Mouse (Mus musculus) cerebellum, adult 18-20 months (tissue): ENCODE results near the gene Slc25a38.
A peak's percentile ranks its signal among the peaks of the same experiment; 100 is the strongest.
"Not testable (repeated sequence)": the region's sequence is repeated elsewhere in the genome, so short reads cannot be mapped to it uniquely, and the experiment has no call there.

Source experiments
- DNase-seq, 2 experiments: peaks; one replicate each; pipeline ENCODE4 v3.0.0; 2021

Gene Slc25a38

DNA sequence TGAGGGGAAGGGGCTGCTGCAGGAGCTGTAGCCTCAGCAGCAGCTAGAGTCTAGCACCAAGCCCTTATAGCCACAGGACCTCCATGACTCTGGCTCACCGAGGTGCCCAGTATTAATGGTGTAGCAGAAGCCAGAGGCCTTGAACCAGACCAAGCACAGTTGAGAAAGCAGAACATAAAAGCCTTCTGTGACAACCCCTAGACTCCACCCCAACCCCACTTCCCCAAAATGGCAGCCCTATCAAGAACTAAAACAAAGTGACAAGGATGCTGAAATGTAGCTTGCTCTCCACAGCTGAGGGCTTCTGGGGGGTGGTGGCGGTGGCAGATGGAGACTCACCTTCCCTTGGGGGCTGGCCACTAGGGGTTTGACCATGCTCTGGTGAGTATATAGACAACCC lies 9.0 kb upstream of the Slc25a38 start:
- no peak for DNase-seq

DNA sequence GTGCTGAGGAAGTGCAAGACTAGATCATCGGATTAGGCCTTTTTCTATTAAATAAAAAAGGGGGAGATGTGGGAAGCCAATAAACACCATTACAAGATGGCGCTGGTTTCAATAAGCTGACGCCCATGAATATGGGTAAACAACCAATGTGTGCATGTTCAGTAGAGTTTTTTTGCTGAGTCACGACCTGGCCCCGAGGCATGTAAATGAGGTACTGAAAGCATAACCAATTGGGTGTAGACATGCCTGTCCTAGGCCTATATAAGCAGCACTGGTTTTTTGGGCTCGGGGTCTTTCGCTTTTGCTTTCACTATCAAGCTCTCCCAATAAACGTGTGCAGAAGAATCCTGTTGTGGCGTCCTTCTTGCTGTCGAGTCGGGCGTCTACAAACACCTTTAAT lies 1.2 kb upstream of the Slc25a38 start:
- not testable (repeated sequence) for DNase-seq

DNA sequence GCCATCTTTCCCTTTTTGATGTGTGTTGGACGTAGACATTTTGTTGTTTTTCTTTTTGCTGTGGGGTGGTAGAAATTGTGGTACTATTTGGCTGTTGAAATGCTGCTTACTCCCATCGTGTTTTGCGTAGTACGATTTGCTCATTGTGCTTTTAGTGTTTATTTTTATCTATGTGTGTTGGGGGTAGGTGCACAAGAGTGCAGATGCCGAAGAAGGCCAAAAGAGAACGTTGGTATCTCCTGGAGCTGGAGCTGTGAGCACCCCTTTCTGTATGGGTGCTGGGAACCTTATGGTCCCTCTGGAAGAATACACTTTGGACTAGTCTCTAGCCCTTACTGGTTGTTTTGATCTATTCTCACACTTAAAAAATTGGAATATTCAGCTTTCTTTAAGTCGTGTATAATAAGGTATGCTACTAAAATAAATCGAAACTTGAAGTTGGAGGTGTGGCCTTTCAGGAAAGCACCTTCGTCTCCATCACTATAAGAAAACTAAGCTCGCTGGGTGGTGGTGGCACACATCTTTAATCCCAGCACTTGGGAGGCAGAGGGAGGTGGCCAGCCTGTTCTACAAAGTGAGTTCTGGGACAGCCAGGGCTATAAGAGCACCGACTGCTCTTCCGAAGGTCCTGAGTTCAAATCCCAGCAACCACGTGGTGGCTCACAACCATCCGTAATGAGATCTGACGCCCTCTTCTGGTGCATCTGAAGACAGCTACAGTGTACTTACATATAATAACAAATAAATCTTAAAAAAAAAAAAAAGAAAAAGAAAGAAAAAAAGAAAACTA lies 1.2 kb downstream of the Slc25a38 start:
- no peak for DNase-seq

DNA sequence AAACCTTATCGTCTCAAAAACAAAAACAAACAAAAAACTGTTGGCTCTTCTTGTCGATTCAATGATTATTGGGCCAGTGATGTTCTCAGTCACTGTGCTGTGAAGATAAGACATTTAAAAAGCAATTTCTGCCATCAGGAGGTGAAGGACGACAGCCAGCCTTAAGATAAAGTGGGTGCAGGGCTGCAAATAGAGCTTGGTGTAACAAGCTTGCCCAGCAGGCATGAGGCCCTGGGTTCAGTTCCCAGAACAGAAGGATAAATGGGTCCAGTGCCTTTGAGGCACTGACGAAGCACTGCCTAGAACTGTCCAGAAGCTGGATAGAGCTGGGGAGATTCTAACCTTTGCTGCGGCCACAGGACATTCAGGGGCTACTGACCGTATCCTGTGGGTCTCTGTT lies 2.3 kb downstream of the Slc25a38 start:
- DNase-seq, result no peak

DNA sequence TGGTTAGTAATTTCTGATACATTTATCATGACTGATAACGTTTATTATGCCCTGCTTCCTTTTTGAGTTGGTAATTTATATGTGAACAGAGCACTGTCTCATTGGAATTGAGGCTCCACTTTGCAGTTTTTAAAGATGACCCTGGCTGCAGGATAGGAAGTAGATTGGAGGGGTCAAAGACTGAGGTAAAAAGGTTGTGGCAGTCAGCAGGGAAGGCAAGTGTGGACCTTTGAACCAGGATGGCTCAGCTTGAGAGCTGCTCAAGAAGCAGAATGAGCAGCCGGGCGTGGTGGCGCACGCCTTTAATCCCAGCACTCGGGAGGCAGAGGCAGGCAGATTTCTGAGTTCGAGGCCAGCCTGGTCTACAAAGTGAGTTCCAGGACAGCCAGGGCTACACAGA lies 3.3 kb downstream of the Slc25a38 start:
- DNase-seq, result no peak

DNA sequence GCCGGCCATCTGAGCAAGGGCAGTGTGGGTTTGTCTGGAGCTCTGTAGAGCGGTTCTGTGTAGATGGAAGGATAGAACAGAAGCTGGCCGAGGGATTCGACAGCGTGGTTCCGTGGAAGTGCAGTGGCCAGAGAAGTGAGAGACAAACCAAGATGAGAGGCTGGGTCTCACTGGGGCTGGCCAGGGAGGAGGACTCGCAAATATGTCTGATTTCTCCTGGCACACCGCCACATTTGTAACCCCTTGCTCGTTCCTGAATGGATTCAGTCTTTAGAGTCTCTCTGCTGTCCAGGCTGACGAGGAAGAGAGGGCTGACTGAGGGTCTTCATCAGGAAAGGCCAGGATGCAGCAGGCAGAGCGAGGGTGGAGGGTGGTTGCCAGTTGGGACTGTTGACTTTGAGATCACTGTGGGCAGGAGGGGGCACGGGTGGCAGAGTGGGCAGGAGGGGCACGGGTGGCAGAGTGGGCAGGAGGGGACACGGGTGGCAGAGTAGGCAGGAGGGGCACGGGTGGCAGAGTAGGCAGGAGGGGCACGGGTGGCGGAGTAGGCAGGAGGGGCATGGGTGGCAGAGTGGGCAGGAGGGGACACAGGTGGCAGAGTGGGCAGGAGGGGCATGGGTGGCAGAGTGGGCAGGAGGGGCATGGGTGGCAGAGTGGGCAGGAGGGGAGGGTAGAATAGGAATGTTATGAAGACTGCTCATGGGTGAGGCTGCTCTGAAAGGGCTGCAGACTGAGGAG lies 4.0 kb downstream of the Slc25a38 start:
- no peak for DNase-seq

DNA sequence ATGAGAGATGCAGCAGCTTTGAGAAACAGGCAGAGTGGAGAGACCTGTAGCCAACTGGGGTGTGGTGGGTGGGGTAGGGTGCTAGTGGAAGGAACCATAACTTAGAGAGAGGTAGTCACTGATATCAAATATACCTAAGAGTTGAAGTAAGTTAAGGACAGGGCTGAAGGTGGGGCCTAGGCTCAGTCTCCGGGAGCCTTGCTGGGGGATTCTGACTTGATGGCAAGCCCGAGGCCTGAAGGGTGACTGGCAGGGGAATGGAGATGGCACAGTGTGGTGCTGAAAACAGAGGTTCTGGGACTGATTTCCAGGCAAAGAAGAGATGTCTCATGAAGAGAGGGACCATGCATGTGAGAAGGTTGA lies 4.6 kb downstream of the Slc25a38 start:
- no peak for DNase-seq

DNA sequence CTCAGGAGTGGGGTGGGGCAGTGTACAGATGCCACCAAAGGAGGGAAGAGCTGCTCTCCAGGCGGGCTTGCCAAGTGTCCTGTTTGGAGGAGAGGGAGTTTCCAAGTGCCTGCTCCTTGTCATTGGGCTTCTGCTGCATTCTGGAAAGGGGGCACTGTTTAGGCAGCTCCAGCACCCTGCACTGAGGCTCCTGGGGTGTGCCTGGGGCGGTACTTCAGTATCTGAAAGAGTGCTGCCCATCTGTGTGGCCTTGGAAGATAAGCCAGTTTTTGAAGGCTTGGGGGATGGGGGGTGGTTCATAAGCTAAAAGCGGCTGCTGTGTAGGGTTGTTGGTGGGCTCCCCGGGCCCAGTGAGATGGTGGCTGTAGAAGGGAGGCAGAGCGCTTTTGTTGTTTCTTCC lies 5.4 kb downstream of the Slc25a38 start:
- no peak for DNase-seq

DNA sequence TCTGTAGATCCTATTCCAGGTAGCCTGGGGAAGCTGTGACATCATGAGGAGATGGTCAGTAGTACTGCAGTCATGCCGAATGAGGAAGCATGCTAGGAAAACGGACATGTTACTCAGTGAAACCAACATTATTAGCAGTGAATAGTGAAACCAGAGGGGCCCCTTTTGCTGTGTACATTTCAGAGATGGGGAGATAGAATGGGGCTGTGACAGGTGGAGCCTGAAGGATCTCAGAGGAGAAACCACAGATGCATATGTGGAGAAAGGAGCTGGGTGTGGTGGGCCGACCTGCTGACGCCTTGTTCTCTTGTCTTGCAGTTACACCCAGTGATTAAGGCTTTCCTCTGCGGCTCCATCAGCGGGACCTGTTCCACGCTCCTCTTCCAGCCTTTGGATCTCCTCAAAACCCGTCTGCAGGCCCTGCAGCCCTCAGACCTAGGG lies 6.0 kb downstream of the Slc25a38 start:
- no peak for DNase-seq

DNA sequence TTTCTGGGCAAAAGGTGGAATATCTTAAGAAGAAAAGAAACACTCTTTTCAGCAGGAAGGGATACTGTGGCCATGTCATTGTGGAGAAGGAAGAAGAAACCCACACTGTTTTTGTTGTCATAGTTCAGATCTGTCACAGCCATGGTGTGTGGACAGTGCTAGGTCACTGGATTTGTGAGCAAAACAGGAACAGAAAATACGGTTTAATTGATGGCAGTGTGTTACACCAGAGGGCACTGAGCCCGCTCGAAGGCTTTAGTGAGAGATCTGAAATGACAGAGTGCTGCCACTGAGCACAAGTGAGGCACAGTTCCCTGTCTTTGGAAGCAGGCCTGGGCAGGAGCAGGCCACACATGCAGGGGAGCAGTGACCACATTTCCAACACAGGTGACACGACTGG lies 8.0 kb downstream of the Slc25a38 start:
- no peak for DNase-seq

DNA sequence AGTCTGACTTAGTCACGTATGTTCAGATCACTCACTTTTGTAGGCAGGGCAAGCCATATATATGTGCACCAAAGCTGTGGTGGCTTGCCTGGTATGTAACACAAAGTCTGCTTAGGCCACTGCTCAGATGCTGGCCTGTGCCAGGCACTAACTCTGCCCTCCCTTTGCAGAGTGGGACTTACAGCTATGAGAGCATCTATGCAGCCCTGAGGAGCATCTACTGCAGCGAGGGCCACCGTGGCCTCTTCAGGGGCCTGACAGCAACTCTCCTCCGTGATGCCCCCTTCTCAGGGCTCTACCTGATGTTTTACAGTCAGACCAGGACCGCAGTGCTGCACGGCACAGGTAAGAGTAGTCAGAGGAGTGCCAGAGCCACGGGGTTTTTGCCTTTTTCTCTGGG lies 10.3 kb downstream of the Slc25a38 start:
- DNase-seq, result no peak

DNA sequence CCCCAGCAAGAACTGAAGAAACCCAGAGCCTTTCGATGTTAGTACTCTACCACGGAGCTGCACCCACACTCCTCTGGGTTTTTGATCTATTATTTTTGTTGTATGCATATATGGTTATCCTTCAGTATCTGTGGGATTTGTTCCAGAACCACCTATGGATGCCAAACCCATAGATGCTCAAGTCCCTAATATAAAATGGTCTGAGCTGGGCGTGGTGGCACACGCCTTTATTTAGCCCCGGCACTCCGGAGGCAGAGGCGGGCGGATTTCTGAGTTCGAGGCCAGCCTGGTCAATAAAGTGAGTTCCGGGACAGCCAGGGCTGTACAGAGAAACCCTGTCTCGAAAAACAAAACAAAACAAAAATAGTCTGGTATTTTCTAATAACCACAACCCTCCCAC lies 16.7 kb downstream of the Slc25a38 start:
- peak in 1 of 2 experiments; percentile 24 for DNase-seq

DNA sequence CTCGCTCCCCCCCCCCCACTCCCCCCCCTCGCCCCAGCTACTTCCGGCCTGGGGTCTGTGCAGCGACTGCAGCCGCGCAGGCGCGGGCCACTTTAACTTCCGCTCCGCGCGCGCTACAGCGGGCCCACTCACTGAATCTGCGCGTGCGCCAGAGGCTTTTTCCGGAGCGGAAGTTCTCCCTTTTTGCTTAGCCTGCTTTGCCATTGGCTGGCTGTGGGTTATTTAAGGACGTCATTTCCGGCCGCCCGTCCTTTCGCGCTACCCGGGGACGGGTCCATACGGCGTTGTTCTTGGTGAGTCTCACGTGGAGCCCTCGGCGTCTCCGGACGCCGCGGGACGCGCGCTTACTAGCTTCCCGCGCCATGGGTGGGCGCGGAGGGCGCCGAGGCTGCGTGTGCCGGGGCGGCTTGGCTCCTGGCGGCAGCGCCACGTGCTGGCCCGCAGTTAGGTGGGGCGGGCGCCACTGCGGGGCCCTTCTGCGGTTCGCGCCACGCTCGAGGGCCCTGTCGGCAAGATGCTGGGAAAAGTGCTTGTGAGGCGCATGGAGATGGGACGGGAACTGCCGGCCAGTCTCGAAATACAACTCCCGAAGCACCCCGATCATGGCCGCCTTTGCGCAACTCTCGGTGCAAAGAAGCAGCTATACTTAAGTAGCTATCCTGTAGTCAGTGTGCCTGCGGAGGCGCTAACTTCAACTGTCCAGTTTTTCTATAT lies 17.5 kb downstream of the Slc25a38 start, which contains the start of gene Rpsa:
Gene Rpsa (plus strand): TSS at position 152 of the 714 bp plus-strand sequence.
- peak; percentile 97 for DNase-seq

DNA sequence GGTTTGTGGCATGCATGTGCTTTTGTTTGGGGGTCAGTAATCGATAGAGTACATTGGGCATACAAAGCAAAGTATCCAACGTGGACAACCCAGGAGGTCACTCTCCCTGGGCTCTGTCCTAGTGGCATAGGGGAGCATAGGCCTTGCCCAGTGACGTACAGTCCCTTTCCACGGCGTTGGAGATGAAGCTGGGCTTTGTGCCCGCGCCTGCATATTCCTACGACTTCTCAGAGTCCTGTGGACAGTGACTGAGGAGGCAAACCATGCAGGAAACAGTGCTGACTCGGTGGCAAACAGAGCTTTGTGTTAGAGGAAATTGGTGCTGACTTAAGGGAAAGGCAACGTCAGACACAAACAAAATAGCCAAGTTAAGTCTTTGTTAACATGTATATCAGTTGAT lies 19.1 kb downstream of the Slc25a38 start:
- DNase-seq, result no peak

DNA sequence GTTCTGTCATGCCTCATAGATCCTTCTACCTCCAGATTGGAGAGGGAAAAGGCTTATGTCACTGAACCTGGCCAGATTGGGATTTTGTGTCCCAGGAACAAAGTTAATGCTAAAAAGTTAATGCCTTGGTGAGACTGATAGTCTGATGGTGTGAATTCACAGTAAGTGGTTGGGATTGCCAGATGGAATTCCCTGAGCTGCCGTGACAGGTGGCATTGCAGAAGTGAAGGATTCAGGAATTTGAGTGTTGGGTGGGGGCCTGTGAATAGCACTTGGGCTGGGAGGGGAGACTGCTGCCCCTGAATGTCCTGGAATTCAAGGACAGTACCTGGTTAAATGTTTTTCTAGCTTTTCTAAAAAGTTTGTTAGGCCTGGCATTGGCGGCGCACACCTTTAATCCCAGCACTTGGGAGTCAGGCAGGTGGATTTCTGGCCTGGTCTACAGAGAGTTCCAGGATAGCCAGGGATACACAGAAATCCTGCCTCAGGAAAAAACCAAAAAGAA lies 21.7 kb downstream of the Slc25a38 start:
- DNase-seq, result no peak

DNA sequence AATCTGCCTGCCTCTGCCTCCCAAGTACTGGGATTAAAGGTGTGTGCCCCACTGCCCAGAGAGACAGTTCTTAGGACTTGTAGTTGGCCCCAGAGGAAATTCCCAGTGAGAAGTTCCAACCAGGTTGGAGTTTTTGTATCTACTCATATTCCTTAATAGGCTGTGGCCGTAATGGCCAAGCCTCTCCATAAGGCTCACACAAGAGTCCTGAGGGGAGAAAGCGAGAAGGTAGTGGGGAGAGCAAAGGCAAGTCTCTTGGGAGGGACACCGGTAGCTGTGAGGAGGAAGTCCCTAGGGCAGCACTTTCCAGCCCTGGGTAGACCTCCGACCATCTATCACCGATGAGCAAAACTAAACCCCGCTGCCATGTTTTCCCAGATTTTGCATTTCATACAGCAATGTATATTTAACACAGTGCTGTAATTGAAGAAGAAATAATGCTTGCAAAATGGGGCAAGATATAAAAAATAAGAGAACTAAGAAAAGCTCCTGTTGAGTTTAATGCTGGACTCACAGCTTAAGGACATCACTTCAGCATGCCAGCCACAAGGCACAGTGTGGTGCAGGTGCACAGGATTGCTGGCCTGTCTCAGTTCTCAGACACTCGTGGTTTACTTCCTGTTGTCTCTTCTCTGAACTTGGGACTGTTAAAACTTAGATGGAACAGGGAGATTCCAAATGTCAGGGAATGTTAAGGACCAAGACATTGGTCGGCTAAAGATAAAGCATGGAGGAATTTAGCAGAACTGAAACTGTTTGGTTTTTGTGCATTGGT lies 23.0 kb downstream of the Slc25a38 start:
- no peak for DNase-seq

DNA sequence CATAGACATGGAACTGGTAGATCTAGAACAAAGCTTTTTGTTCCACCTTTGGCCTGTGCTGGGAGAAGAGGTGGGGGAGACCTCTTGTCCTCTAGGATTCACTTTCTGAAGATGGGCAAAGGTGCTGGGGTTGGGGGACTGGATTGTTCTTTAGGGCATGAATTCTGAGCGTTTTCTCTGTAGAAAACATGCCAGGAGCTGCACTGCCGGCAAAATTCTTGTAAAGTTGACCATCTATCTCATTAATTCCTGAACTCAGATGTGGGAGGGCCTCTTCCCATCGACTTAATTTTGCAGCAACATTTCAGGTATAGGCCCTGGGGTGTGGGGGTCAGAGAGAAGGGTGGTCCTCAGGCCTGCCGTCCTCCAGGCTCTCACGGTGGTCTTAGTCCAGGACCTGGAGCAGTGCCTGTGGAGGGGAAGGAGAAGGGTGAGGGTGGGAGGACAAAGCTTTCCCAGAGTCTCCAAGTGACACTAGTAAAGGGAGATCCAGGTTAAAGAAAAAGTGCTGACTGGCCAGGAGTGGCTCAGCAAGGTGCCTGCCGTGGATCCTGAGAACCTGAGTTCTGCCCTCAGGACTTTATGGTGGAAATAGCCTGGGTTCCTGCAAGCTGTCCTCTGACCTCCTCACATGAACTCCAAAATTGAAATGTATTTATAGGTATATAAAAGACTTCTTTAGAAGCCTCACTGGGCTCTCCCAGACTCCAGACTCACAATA lies 23.7 kb downstream of the Slc25a38 start:
- DNase-seq, result no peak

DNA sequence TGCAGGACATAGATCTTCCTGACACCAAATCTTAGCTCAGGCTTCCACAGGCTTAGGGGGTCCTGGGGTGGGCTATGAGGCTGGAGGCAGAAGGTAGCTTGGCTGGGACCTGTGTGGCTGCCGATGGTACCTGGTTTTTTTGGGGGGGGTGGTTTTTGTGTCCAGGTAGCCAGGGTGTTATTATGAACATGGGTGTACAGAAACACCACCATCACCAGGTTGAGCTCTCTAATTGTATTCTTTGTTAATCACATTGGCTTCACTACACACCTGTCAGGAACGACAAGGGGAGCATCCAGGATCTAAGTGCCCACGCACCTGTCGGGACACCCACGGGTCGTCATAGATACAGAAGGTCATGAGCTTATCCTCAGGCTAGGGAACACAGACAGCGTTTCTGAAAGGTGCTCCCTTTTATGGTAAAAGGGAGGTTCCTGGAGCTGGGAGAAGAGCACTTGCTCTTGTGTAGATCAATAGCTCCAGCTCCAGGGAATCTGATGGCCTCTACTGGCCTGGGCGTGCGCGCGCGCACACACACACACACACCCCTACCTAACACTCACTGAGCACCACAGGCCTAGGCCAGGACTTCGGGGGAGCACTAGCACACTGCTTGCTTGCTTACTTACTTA lies 24.5 kb downstream of the Slc25a38 start:
- DNase-seq, result no peak

DNA sequence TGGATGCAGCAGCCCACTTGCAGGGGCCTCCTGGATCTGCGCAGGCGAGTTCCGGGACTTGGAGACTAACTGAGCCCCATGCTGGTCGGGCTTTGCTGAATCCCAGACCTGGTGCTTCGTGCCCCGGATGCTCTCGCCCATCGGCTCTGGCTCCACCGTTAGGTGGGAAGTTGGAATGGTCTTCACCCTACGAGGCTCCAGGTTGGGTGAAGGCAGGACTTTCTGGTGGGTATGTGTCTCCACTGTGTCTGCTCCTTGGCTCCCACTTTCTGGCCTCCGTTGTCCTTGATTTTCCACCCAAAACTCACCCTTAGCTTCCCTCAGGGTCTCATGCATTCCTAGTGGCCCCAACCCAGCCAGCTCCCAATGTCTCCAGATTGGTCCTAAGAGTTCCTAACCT lies 25.3 kb downstream of the Slc25a38 start:
- DNase-seq, result no peak

DNA sequence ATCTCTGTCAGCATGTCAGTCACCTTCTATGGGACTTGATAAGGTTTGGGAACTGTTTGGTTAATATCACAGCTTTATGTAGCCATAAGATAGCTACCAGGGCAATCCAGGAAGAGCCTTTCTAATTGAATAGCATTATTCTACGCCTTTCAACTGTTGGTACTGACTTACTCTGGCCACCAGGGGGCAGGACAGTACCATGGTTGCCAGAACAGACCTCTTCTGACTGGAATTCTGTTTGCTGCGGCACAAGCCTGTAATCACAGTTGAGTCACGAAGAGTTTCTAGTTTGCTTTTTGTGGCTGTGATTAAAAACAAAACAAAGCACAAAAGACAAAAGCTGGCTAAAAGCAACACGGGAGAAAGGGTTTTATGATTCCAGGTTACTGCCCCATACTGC lies 30.5 kb downstream of the Slc25a38 start:
- DNase-seq, result peak; percentile 73 to 82

DNA sequence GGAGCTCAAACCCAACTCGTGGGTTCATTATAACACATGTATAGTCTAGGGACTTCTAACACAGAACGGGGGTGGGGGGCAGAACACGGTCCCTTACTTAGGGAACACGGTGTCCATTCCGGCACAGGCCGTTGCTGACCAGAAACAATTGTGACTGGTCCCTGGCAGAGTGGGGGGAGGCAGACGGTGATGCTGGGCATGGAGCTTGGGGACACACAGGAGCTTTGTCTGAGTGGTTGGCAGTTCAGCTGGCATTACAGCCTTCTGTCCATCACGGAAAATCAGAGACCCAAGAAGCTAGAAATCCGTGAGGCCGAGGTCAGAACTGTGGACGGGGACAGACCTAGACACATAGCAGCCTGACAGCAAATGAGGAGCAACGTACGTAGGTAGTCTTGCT lies 34.3 kb downstream of the Slc25a38 start:
- no peak for DNase-seq
